In the genomic region with DNA sequence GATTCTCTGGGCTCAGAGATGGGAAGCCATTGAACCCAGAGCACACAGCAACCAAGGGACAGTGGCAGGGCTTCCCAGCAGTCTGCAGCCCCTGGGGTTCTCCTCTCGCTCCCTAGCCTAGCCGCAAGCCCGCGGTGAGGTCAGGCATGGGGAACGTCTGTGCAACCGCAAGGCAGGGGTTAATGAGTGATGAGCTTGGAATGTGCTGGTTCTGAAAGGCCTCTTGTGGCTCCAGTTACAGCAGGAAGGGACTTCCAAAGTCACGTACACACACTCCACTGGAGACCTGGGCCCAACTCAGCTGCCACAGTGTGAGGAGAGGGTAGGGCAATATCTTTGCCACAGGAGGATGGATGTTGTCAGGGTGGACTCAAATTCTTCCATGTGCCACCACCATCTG, we compare ENCODE assay signal across 23 mouse cellular contexts. TPM values are rescaled to one million over a fixed set of nuclear protein-coding genes. Genes with fewer than 3 reads are reported as not detected.
DNase-seq lines count a peak whose midpoint lies in the region; ATAC-seq lines count a peak whose summit lies in the region.
"Had no signal": no experiment of that assay in that cellular context is flagged by ENCODE, and none has a peak within 500 bp of the region (broad histone marks: within the 10 kb centered on the region; RNA-seq: fewer than 3 reads in every experiment).

No protein-coding gene starts in this region.

- no peak overlapping the region for H3K27ac ChIP-seq in kidney, embryonic 15.5 days
- no peak overlapping the region for H3K27ac ChIP-seq in intestine, embryonic 16.5 days (ENCODE audit: low read length)
- H3K27ac ChIP-seq: forebrain, embryonic 12.5 days; hindbrain, postnatal 0 days; limb, embryonic 12.5 days; liver, embryonic 13.5 days; midbrain, embryonic 15.5 days; neural tube, embryonic 15.5 days had no signal

- H3K36me3 ChIP-seq in kidney, embryonic 15.5 days: no peaks in the 10 kb centered on the region
- H3K36me3 ChIP-seq in intestine, embryonic 16.5 days (ENCODE audit: control insufficient read depth, insufficient read depth, low read length): no peaks in the 10 kb centered on the region
- H3K36me3 ChIP-seq: forebrain, embryonic 12.5 days; limb, embryonic 12.5 days; liver, embryonic 13.5 days; midbrain, embryonic 15.5 days; neural tube, embryonic 15.5 days had no signal

- peak; percentile 64 for DNase-seq in kidney, adult 11 months
- DNase-seq in kidney, postnatal 10 days: no peak
- DNase-seq in 3134 (ENCODE audit: extremely low read depth, insufficient read length, low spot score) (peak; percentile 92), ZHBTc4 (ENCODE audit: low read depth, low spot score) (peak; percentile 20)
- no peak for DNase-seq in thymus, adult 18-20 months
- no peak for DNase-seq in cerebellum, postnatal 10 days
- DNase-seq: adrenal gland, adult 8-10 months; cerebellum, postnatal 14 days; gastrocnemius, postnatal 10 days; heart, adult 11 months; heart, postnatal 4 days; layer of hippocampus, adult 9-11 months; liver, embryonic 13.5 days; right cerebral cortex, postnatal 25 days had no signal

- H3K27me3 ChIP-seq in kidney, embryonic 15.5 days: peaks cover 50% of the 10 kb centered on the region
- peaks cover 23% of the 10 kb centered on the region for H3K27me3 ChIP-seq in intestine, embryonic 16.5 days (replicated peaks; ENCODE audit: control insufficient read depth, insufficient read depth, low read length)

- 18% methylated on average over 7 of the region's 7 CpGs for WGBS in kidney, embryonic 15.5 days
- whole genome bisulfite sequencing in intestine, embryonic 16.5 days: 24% methylated on average over 7 of the region's 7 CpGs

- ATAC-seq in kidney, embryonic 15.5 days (replicated peaks; ENCODE audit: low FRiP score): no peak
- no peak for ATAC-seq in intestine, embryonic 16.5 days
- ATAC-seq: hindbrain, postnatal 0 days; midbrain, embryonic 15.5 days had no signal

- no peak overlapping the region; the same call in 1 of the 2 replicates for H3K4me3 ChIP-seq in kidney, embryonic 15.5 days (replicated peaks)
- no peak overlapping the region for H3K4me3 ChIP-seq in intestine, embryonic 16.5 days (ENCODE audit: low read length)
- H3K4me3 ChIP-seq: forebrain, embryonic 12.5 days; limb, embryonic 12.5 days; liver, embryonic 13.5 days; midbrain, embryonic 15.5 days; neural tube, embryonic 15.5 days had no signal

- peak overlapping the region; percentile 23; the same call in 1 of the 2 replicates for H3K4me2 ChIP-seq in kidney, embryonic 15.5 days
- H3K4me2 ChIP-seq in intestine, embryonic 16.5 days (ENCODE audit: low read depth, low read length): no peak overlapping the region
- H3K4me2 ChIP-seq: forebrain, embryonic 12.5 days; limb, embryonic 12.5 days; liver, embryonic 13.5 days; midbrain, embryonic 15.5 days; neural tube, embryonic 15.5 days had no signal

- H3K9me3 ChIP-seq in kidney, embryonic 15.5 days (replicated peaks): peaks cover 5% of the 10 kb centered on the region; the same call in 1 of the 2 replicates
- no peaks in the 10 kb centered on the region for H3K9me3 ChIP-seq in intestine, embryonic 16.5 days (ENCODE audit: control insufficient read depth, low read length)
- H3K9me3 ChIP-seq: midbrain, embryonic 15.5 days had no signal

- peaks cover 28% of the 10 kb centered on the region for H3K4me1 ChIP-seq in kidney, embryonic 15.5 days
- H3K4me1 ChIP-seq in intestine, embryonic 16.5 days (ENCODE audit: control insufficient read depth, insufficient read depth, low read length): peaks cover 10% of the 10 kb centered on the region; the same call in 1 of the 2 replicates

- no peak overlapping the region for H3K9ac ChIP-seq in kidney, embryonic 15.5 days
- no peak overlapping the region for H3K9ac ChIP-seq in intestine, embryonic 16.5 days (ENCODE audit: low read depth, low read length)
- H3K9ac ChIP-seq: forebrain, embryonic 12.5 days; limb, embryonic 12.5 days; liver, embryonic 13.5 days; midbrain, embryonic 15.5 days; neural tube, embryonic 15.5 days had no signal

RNA-seq across cellular contexts. Expression of a gene that starts 2.4 kb away (rescaled TPM):
- polyA plus RNA-seq in kidney, embryonic 15.5 days (2015; fragmentation: Nextera tagmentation; extraction: Ambion mirVana): 0.39 TPM in 1 of 2 replicates, not detected in the other
- polyA plus RNA-seq in intestine, embryonic 16.5 days (2015; fragmentation: Nextera tagmentation; extraction: Ambion mirVana): not detected in 2 replicates
- polyA plus RNA-seq: forebrain, embryonic 12.5 days; heart, embryonic 14.5 days; hindbrain, postnatal 0 days; limb, embryonic 12.5 days; liver, embryonic 13.5 days; midbrain, embryonic 15.5 days; neural tube, embryonic 15.5 days; stomach, embryonic 16.5 days had no signal

RNA-seq across cellular contexts. Expression of a gene that starts 12.7 kb away (rescaled TPM):
- 10.1 and 11.3 TPM in 2 replicates for polyA plus RNA-seq in kidney, embryonic 15.5 days (2015; fragmentation: Nextera tagmentation; extraction: Ambion mirVana)
- polyA plus RNA-seq in intestine, embryonic 16.5 days (2015; fragmentation: Nextera tagmentation; extraction: Ambion mirVana): 5.0 and 5.4 TPM in 2 replicates

RNA-seq across cellular contexts. Expression of a gene that starts 15.5 kb away (rescaled TPM):
- 119 and 128 TPM in 2 replicates for polyA plus RNA-seq in kidney, embryonic 15.5 days (2015; fragmentation: Nextera tagmentation; extraction: Ambion mirVana)
- 102 and 106 TPM in 2 replicates for polyA plus RNA-seq in intestine, embryonic 16.5 days (2015; fragmentation: Nextera tagmentation; extraction: Ambion mirVana)

RNA-seq across cellular contexts. Expression of a gene that starts 20.0 kb away (rescaled TPM):
- 54.2 and 59.0 TPM in 2 replicates for polyA plus RNA-seq in kidney, embryonic 15.5 days (2015; fragmentation: Nextera tagmentation; extraction: Ambion mirVana)
- 10.2 and 16.8 TPM in 2 replicates for polyA plus RNA-seq in intestine, embryonic 16.5 days (2015; fragmentation: Nextera tagmentation; extraction: Ambion mirVana)

RNA-seq across cellular contexts. Expression of a gene that starts 20.2 kb away (rescaled TPM):
- polyA plus RNA-seq in kidney, embryonic 15.5 days (2015; fragmentation: Nextera tagmentation; extraction: Ambion mirVana): 248 and 250 TPM in 2 replicates
- polyA plus RNA-seq in intestine, embryonic 16.5 days (2015; fragmentation: Nextera tagmentation; extraction: Ambion mirVana): 175 and 180 TPM in 2 replicates

Comparison
In these comparisons a context has a peak if more than half of its experiments do, and no peak if none do; other contexts are left out.
1. DNase-seq: peak in kidney, adult 11 months (single experiment), 3134 (single experiment) and ZHBTc4 (single experiment); none in kidney, postnatal 10 days (single experiment), thymus, adult 18-20 months (0 of 2) and cerebellum, postnatal 10 days (0 of 2).